Mouse (Mus musculus) embryo, embryonic 10 days (tissue): ENCODE measurements at regions not wholly inside any gene's neighbourhood (a gene's known extent, or its start where the extent isn't known, plus 50 kb on each side); places are given as distances from the start of the nearest gene placed in this dataset.

Experiments
- DNase-seq: peaks from one replicate; pipeline ENCODE4 v3.0.0-alpha.2; 2015; ENCODE audit warnings: low spot score

- no peak for DNase-seq
Observed at GRCm38 (mm10) chr5:39173491-39173890, 296.9 kb upstream of the Clnk start.

DNA sequence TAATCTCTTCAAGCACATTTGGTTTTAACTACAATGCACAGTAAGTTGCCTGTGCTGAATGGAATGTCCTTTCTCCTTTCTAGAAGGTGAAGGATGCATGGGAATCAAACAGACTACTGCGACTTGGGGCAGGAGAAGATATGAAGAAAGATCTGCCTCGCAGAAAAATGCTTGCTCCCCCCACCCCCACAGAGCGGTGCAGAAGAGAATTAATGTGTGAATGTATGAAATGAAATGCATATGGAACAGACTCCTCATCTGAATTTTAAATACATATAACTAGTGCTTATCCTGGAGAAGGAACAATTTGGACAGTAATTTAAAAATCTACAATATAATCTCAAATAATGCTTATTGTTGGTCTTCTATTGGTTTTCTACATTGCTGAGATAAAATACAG is 283.0 kb upstream of the Clnk start:
- DNase-seq: no peak

GRCm38 (mm10) chr5:39155763-39156162 is 279.2 kb upstream of the Clnk start:
- DNase-seq: no peak

- no peak for DNase-seq
Observed at GRCm38 (mm10) chr5:39153291-39153794, 276.7 kb upstream of the Clnk start.

- no peak for DNase-seq
Observed at GRCm38 (mm10) chr5:39151917-39152316, 275.3 kb upstream of the Clnk start.

GRCm38 (mm10) chr5:39150891-39151290 is 274.3 kb upstream of the Clnk start:
- DNase-seq: no peak

DNA sequence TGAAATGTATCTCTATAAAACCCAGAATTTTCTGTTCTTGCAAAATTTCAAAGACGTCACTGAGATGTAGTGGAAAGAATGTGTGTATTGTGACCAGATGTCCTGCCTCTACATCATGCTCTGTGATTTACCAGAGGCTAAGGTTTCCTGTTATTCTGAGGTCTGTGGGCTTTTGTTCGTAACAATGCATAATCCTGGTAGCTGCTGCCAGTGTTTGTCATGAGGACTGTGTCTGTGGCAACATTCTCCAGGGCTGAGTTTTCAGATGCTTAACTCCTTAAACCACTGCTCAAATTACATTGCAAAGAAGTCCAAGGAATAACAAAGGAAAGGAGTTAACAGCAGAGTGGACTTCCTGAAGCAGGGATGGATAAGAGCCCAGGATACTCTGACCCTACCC is 269.0 kb upstream of the Clnk start:
- peak; percentile 5 for DNase-seq

- DNase-seq: no peak
Observed at GRCm38 (mm10) chr5:39144225-39144624, 267.6 kb upstream of the Clnk start.

DNA sequence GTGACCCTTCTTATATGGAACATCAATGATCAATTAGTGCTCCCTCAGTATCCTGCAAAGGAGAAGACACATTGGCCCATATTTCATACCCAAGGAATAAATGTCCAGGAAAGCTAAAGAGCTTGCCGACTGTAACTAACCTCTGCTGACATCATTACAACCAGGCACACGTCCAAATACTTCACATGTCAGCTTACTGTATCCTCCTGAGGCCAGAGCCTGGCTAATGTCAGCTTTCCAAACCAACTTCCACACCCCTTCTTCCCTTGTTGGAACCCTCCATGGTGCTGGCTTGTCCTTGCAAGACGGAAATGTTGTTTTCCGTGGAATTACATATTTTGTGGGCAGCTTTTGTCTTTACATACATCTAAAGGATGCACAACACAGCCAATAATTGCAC is 267.0 kb upstream of the Clnk start:
- no peak for DNase-seq

- DNase-seq: no peak
Observed at GRCm38 (mm10) chr5:39138375-39138774, 261.8 kb upstream of the Clnk start.

DNA sequence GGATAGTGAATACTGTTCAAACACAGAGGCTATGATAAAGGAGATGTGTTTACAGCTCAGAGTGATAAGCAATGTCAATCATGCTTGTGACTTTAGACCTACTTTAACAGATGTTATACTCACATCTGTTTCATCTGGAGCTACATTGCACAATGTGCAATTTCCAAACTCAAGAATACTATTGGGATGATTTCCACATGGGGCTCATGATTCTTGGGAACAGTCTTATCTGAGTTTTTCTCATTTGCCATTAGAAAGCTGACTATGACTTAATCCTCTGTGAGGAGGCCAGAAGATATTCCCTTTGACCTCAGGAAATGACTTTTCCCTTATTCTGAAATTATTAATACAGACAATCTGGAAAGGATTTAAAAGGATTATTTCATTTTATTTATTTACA is 252.3 kb upstream of the Clnk start:
- no peak for DNase-seq

GRCm38 (mm10) chr5:39126833-39127232 is 250.2 kb upstream of the Clnk start:
- DNase-seq: no peak

- no peak for DNase-seq
Observed at GRCm38 (mm10) chr5:39126270-39126691, 249.7 kb upstream of the Clnk start.

- no peak for DNase-seq
Observed at GRCm38 (mm10) chr5:39110336-39110735, 233.7 kb upstream of the Clnk start.

- DNase-seq: no peak
Observed at GRCm38 (mm10) chr5:39109526-39109925, 232.9 kb upstream of the Clnk start.

GRCm38 (mm10) chr5:39099113-39099512 is 222.5 kb upstream of the Clnk start:
- DNase-seq: no peak

GRCm38 (mm10) chr5:39094875-39095274 is 218.3 kb upstream of the Clnk start:
- DNase-seq: no peak

GRCm38 (mm10) chr5:39076555-39077178 is 200.1 kb upstream of the Clnk start:
- peak; percentile 17 for DNase-seq

DNA sequence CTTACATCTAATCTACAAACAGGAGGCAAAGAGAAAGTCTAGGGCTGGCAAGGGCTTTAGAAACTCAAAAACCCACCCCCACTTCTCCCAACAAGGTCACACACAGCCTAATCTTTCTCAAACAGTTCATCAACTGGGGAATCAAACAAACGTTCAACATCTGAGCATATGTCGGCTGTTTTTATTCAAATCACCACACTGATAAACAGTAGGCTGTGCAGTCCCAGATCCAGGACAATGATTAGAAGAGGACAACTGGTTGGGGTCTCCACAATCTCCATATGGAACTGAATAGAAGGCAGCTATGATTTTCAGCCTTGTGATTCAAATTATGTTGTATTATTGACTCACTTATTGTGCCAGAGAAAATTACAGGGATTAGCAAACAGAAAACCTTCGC is 193.1 kb upstream of the Clnk start:
- no peak for DNase-seq

DNA sequence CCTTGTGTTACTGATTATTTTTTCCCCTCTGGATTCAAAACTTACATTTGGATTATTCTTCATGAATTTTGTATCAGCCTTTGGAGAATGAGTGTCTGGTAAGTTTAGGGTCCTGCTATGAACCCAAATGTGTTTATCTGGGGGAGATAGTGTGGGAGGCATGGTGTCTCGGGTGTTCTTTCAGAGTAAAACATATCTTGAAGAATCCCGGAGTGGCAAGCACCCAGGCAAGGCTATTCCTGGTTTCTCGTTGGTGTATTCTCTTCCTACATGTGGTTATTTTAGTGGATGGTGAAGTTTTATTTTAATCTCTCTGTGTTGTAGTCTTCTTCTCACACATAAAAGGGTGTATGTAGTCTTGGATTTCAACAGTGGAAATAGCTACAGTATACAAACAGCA is 186.4 kb upstream of the Clnk start:
- DNase-seq: no peak

GRCm38 (mm10) chr5:39052490-39053250 is 176.1 kb upstream of the Clnk start:
- no peak for DNase-seq

DNA sequence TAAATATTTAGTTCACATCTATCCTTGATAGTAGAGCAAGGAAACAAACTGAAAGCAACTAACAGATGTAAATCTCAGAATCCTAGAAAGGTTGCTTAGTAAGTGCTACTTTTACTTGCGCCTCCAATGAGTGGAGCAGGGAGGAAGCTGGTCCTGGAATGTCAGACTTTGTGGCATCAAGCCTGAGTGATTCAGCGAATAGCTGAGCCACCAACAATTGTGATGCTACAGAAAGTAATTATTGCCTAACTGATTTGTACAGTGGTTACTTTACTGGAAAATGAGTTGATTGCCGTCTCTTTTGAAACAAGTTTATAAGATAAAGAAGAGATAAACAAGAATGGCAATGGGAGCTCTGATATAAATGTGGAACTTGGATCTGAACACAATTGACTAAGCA is 173.9 kb upstream of the Clnk start:
- no peak for DNase-seq

- no peak for DNase-seq
Observed at GRCm38 (mm10) chr5:39049141-39049540, 172.5 kb upstream of the Clnk start.

DNA sequence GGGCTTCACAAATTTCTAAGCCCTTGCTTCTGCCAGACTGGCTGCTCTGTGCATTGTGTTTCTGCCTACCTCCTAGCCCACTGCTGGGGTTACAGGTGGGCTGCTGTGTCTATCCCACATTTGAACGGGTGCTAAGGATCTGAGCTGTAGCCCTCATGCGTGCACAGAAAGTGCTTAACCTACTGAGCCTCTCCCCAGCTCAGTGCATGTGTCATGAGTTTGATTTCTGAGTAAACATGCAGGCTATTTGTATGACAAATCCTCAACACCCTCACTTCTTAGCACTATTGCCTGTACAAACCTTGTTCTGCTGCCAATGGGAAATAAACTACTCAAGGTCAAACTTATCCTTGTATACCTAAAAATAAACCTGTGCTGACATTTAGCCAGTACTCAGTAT is 163.9 kb upstream of the Clnk start:
- DNase-seq: no peak
